Mouse (Mus musculus) layer of hippocampus, adult 9-10 months (tissue): ENCODE results near the gene Prpf3.
"Not testable (repeated sequence)": the region's sequence is repeated elsewhere in the genome, so short reads cannot be mapped to it uniquely, and the experiment has no call there.

Experiments
- DNase-seq: peaks from one replicate; pipeline ENCODE4 v3.0.0; 2022; ENCODE audit warnings: low spot score

Gene Prpf3

GRCm38 (mm10) chr3:95855502-95856089 is at the start of gene Prpf3:
Gene Prpf3 (minus strand): TSS chr3:95855885.
- peak; percentile 83 for DNase-seq

DNA sequence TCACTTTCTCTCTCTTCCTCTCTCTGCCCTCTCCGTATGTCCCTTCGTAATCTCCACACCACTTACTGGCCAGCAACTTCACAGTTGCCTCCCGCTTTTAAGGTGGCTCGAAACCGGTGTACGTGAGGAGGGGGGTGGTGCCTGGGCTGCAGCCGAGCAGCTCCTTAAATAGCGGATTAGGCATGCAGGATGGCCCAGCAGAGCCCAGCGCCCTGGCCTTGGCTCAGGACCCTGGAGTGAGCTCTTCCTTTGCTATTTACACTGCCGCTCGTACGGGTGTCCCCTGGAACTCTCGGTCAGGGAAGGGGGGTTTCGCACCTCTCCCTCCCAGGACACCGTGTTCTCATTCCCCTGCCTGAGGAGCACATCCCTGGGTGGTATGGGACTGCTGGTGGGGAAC is 48.9 kb upstream of the Prpf3 start, which contains the start of gene Car14:
Gene Car14, minus strand, starts transcription at position 124 of the 400 bp plus-strand sequence.
- DNase-seq: no peak

DNA sequence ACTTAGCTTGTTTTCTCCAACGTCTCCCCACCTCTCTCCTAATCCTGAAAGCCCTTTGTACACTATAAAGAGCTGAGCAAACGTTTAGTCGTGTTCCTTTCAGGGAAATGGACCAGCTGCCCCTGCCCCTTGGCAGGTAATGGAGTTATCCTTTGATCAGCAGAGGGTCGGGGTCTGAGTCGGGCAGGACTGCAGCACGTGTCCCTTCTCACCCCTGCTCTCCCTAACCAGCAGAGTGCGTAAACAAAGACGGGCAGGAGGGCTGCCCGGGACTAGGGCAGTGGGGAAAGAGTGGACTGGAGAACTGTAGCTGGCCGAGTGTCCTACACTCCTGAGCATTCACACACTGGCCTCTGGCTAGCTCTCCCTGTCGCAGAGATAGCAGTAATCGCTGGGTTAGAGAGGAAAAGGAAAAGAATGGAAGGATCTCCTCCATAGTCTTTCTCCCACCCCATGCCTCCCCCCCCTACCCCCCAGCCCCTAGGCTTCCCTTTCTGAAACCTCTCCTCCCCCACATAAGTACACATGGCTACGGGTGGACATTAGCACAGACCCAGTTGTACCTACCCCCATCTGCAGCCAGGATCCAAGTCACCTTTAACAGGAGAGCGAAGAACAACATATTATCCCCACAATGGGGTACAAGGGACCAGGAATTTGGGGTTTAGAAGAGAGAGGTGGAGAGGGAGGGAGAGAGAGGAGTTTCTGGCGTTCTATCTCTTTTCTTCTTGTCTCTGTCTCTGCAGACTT is 48.2 kb upstream of the Prpf3 start:
- DNase-seq: no peak

DNA sequence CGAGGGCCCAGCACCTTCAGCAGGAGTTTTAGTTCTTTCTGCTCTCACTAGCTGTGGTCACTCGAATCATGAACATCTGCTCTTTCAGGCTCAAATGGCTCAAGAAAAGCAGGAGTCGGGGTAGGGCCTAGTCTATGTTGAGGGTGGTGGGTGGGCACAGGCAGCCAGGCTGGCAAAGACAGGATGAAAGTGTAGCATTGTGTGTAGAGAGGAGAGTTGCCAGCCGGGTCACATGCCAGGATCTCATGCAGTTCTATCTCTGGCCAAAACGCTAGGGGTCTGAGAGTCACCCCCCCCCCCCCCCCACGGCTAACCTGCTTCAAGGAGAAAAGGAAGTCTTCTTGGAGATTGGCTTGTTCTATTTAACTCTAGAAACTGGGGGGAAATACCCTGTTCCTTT is 47.0 kb upstream of the Prpf3 start:
- DNase-seq: no peak

- DNase-seq: no peak
Observed at GRCm38 (mm10) chr3:95902373-95902625, 46.6 kb upstream of the Prpf3 start.

- no peak for DNase-seq
Observed at GRCm38 (mm10) chr3:95901616-95902372, 46.1 kb upstream of the Prpf3 start.

- DNase-seq: no peak
Observed at GRCm38 (mm10) chr3:95899800-95900524, 44.3 kb upstream of the Prpf3 start.

- DNase-seq: not testable (repeated sequence)
Observed at GRCm38 (mm10) chr3:95895501-95895900, 39.8 kb upstream of the Prpf3 start.

GRCm38 (mm10) chr3:95894317-95895160 is 38.9 kb upstream of the Prpf3 start:
- DNase-seq: no peak

GRCm38 (mm10) chr3:95893606-95894316 is 38.1 kb upstream of the Prpf3 start, which contains the start of gene Aph1a:
Gene Aph1a (plus strand): TSS chr3:95893969.
- peak; percentile 90 for DNase-seq

- no peak for DNase-seq
Observed at GRCm38 (mm10) chr3:95893126-95893525, 37.4 kb upstream of the Prpf3 start.

- no peak for DNase-seq
Observed at GRCm38 (mm10) chr3:95892066-95893052, 36.7 kb upstream of the Prpf3 start.

GRCm38 (mm10) chr3:95891211-95892065 is 35.8 kb upstream of the Prpf3 start, which contains the start of gene BC028528:
Gene BC028528 (minus strand): TSS chr3:95892005.
- no peak for DNase-seq

DNA sequence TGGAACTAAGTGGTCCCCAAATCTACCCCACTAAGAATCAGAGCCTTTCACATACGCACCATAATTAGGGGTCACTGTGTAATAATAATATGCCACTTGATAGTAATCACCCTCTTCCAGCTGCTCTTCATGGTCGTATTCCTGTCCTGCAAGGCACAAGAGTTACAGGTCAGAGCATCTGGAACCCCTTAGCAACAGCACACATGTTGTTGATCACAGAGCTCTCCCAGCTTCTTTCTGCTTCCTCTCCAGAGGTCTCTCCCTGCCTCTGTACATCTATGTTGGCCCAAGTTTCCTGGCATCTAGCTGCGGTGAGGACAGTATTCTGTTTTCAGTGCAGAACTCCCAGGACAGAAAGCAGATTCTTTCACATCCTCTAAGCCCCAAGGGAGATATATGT is 34.0 kb upstream of the Prpf3 start:
- DNase-seq: no peak

DNA sequence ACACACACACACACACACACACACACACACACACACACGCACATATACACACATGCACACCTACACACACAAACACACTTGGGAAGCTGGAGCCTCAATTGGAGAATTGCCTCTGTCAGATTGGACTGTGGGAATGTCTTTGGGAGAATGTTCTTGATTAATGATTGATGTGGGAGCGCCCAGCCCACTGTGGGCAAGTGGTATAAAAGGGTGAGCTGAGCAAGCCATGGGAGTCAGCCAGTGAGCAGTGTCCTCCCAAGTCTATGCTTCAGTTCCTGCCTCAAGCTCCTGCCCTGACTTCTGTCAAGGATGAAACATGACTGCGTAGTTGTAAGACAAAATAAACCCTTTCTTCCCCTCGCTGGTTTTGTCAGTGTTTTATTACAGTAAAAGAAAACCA is 31.9 kb upstream of the Prpf3 start:
- no peak for DNase-seq

- no peak for DNase-seq
Observed at GRCm38 (mm10) chr3:95884400-95884799, 28.7 kb upstream of the Prpf3 start.

- peak; percentile 78 for DNase-seq
Observed at GRCm38 (mm10) chr3:95882816-95883425, 27.2 kb upstream of the Prpf3 start.
